Mouse (Mus musculus) cerebellum, adult 2 months (tissue): Measurements from ENCODE around the gene Ccdc187.

ENCODE experiments used
- CTCF ChIP-seq: fragments of 200-500 bp; IDR thresholded peaks from 2 replicates; pipeline ENCODE4 v1.5.1; 2011; ENCODE audit warnings: low read depth, mild to moderate bottlenecking, control low read depth, low read length, moderate library complexity, borderline replicate concordance; ENCODE audit not compliant: insufficient read depth
- POLR2A ChIP-seq: fragments of 200-500 bp; IDR thresholded peaks from 2 replicates; pipeline ENCODE4 v1.6.1; 2011; ENCODE audit warnings: low read length, control low read depth, borderline replicate concordance; ENCODE audit not compliant: insufficient read depth

DNA sequence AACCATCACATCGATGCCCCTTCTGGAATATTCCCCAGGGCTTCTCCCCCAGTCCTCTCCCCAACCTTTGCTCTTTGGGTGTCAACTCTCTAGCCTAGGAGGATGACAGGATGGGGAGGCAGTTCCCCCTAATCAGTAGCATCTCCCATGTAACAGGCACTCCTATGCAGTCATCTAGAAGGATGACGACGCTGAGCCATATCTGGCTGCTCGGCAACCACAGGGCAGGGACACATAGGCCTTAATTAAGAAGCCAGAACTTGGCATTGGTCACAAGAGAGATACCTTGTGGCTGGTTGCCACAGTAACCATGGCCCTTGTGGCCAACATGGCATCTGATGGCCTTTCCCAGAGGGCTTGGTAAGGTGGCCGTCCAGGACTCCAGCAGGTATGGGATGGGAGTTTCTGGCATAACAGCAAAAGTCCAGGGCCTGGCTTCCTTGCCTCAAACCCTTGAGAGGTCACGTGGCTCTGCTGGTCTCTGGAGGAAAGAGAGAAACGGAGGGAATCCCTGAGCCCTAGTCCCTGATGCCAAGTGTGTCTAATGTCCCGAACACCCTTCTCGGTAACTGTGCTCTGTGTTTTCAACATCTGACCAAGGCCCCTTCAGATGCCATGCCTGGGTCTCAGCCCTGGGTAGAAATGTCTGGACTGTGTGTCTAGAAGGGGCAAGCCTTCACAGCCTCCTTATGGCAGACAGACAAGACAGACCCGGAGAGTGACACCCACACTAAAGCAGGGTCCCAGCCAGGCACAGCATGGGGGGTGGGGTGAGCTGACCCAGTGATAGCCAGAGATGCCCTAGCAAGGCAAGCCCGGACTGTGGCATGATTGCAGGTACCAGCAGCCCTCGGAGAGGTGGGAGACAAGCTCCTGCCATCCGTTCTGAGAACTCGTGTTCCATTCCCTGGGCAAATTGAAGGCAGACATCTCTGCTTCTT lies 26.2 kb upstream of the Ccdc187 start:
- TF ChIP-seq CTCF (no peak), POLR2A (no peak)
